In the genomic region with DNA sequence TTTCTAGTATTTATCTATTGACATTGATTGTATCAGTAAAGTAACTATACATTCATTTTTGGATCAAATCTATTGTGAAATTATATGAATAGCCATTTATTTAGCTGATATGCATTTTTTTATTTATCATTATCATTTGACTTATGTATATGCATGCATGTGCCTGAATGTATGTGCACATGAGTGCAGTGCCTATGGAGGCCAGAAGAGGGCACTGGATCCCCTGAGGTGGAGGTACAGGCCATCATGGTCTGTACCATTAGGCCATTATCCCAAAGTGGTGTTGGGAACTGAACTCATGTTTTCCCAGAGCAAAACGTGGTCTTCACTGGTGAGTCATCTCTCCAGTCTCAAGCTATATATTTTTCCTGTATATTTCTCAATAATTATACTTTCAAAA, we compare ENCODE assay signal across 1 mouse cellular context.
TF ChIP-seq lines count a peak whose summit lies in the region.

No protein-coding gene starts in this region.

TF ChIP-seq in MEL, 35 proteins besides CTCF, POLR2A, EP300 and RAD21 (continued from another document):
- TF ChIP-seq TCF12 (IDR thresholded peaks at IDR 0.05; ENCODE audit: low read depth, low read length) (no peak), BHLHE40 (IDR thresholded peaks at IDR 0.05; ENCODE audit: borderline replicate concordance, low read depth, low read length) (no peak), CHD2 (IDR thresholded peaks at IDR 0.05; ENCODE audit: low read length) (no peak), MXI1 (IDR thresholded peaks at IDR 0.05; ENCODE audit: low read depth, low read length) (no peak), SMC3 (IDR thresholded peaks at IDR 0.05; ENCODE audit: low read depth, low read length) (no peak), RCOR1 (IDR thresholded peaks at IDR 0.05; ENCODE audit: low read depth, low read length) (no peak), ETS1 (IDR thresholded peaks at IDR 0.05; ENCODE audit: low read depth, low read length) (no peak), SIN3A (IDR thresholded peaks at IDR 0.05; ENCODE audit: low read length) (no peak), NELFE (IDR thresholded peaks at IDR 0.05; ENCODE audit: low read depth, low read length) (no peak), GATA1 (IDR thresholded peaks at IDR 0.05; ENCODE audit: low read depth, low read length) (no peak)
TF ChIP-seq in MEL: peak in this region for 0.
